Mouse (Mus musculus): ENCODE measurements around the gene Usp30. TPM values are rescaled to one million over a fixed set of nuclear protein-coding genes. Genes with fewer than 3 reads are reported as not detected.
A peak's percentile ranks its signal among the peaks of the same experiment; 100 is the strongest.

The Usp30 gene
- polyA plus RNA-seq, 1 experiment: 3.6 TPM

GRCm38 (mm10) chr5:114132841-114133240 lies 67.6 kb downstream of the Usp30 start:
- Histone ChIP-seq H3K27ac (ENCODE audit: control insufficient read depth, insufficient read depth, low read depth, low read length, poor library complexity) (no peak overlapping the region), H3K4me1 (ENCODE audit: control insufficient read depth, insufficient read depth, low read length) (no peaks in the 10 kb centered on the region), H3K4me3 (replicated peaks; ENCODE audit: control insufficient read depth, low read depth, low read length) (no peak overlapping the region)
- TF ChIP-seq POLR2A (IDR thresholded peaks at IDR 0.05; ENCODE audit: borderline replicate concordance, control insufficient read depth, low read depth, low read length) (no peak), CTCF (IDR thresholded peaks at IDR 0.05; ENCODE audit: control insufficient read depth, insufficient read depth, low read length) (no peak)
- 90% methylated on average over 6 of the region's 6 CpGs for WGBS

- WGBS: 37% methylated on average over 6 of the region's 6 CpGs
- TF ChIP-seq POLR2A (IDR thresholded peaks at IDR 0.05; ENCODE audit: borderline replicate concordance, control insufficient read depth, low read depth, low read length) (no peak), CTCF (IDR thresholded peaks at IDR 0.05; ENCODE audit: control insufficient read depth, insufficient read depth, low read length) (0 out of 2 replicates have a peak, but pooled peaks have one; percentile 6)
- H3K4me3 ChIP-seq (replicated peaks; ENCODE audit: control insufficient read depth, low read depth, low read length): no peak overlapping the region
- H3K4me1 ChIP-seq (ENCODE audit: control insufficient read depth, insufficient read depth, low read length): no peaks in the 10 kb centered on the region; the same call in 1 of the 2 replicates
- no peak overlapping the region for H3K27ac ChIP-seq (ENCODE audit: control insufficient read depth, insufficient read depth, low read depth, low read length, poor library complexity)
Observed at GRCm38 (mm10) chr5:114134091-114134534, 68.9 kb downstream of the Usp30 start.

- H3K27ac ChIP-seq (ENCODE audit: control insufficient read depth, insufficient read depth, low read depth, low read length, poor library complexity): no peak overlapping the region
- no peak for TF ChIP-seq CTCF (IDR thresholded peaks at IDR 0.05; ENCODE audit: control insufficient read depth, insufficient read depth, low read length)
- no peak for TF ChIP-seq POLR2A (IDR thresholded peaks at IDR 0.05; ENCODE audit: borderline replicate concordance, control insufficient read depth, low read depth, low read length)
- WGBS: 80% methylated on average over 10 of the region's 10 CpGs
- H3K4me3 ChIP-seq (replicated peaks; ENCODE audit: control insufficient read depth, low read depth, low read length): no peak overlapping the region
- no peaks in the 10 kb centered on the region; the same call in 1 of the 2 replicates for H3K4me1 ChIP-seq (ENCODE audit: control insufficient read depth, insufficient read depth, low read length)
Observed at GRCm38 (mm10) chr5:114135516-114135915, 70.3 kb downstream of the Usp30 start.

- TF ChIP-seq CTCF (IDR thresholded peaks at IDR 0.05; ENCODE audit: control insufficient read depth, insufficient read depth, low read length): no peak
- no peak for TF ChIP-seq POLR2A (IDR thresholded peaks at IDR 0.05; ENCODE audit: borderline replicate concordance, control insufficient read depth, low read depth, low read length)
- H3K4me1 ChIP-seq (ENCODE audit: control insufficient read depth, insufficient read depth, low read length): no peaks in the 10 kb centered on the region; the same call in 1 of the 2 replicates
- WGBS: 82% methylated on average over 15 of the region's 15 CpGs
Observed at GRCm38 (mm10) chr5:114137481-114138276, 72.4 kb downstream of the Usp30 start.

GRCm38 (mm10) chr5:114138277-114139164 lies 73.3 kb downstream of the Usp30 start:
- no peak for TF ChIP-seq CTCF (IDR thresholded peaks at IDR 0.05; ENCODE audit: control insufficient read depth, insufficient read depth, low read length)
- no peak for TF ChIP-seq POLR2A (IDR thresholded peaks at IDR 0.05; ENCODE audit: borderline replicate concordance, control insufficient read depth, low read depth, low read length)
- WGBS: 79% methylated on average over 21 of the region's 21 CpGs
- no peaks in the 10 kb centered on the region; the same call in 1 of the 2 replicates for H3K4me1 ChIP-seq (ENCODE audit: control insufficient read depth, insufficient read depth, low read length)
- no peak overlapping the region for H3K4me3 ChIP-seq (replicated peaks; ENCODE audit: control insufficient read depth, low read depth, low read length)
- no peak overlapping the region for H3K27ac ChIP-seq (ENCODE audit: control insufficient read depth, insufficient read depth, low read depth, low read length, poor library complexity)

More at GRCm38 (mm10) chr5:114137481-114138276, 72.4 kb downstream of the Usp30 start:
- Histone ChIP-seq H3K27ac (ENCODE audit: control insufficient read depth, insufficient read depth, low read depth, low read length, poor library complexity) (no peak overlapping the region), H3K4me3 (replicated peaks; ENCODE audit: control insufficient read depth, low read depth, low read length) (no peak overlapping the region)

- WGBS: 48% methylated on average over 9 of the region's 9 CpGs
- Histone ChIP-seq H3K4me1 (ENCODE audit: control insufficient read depth, insufficient read depth, low read length) (no peaks in the 10 kb centered on the region; the same call in 1 of the 2 replicates), H3K4me3 (replicated peaks; ENCODE audit: control insufficient read depth, low read depth, low read length) (no peak overlapping the region), H3K27ac (ENCODE audit: control insufficient read depth, insufficient read depth, low read depth, low read length, poor library complexity) (no peak overlapping the region)
- TF ChIP-seq POLR2A (IDR thresholded peaks at IDR 0.05; ENCODE audit: borderline replicate concordance, control insufficient read depth, low read depth, low read length): no peak
- TF ChIP-seq CTCF (IDR thresholded peaks at IDR 0.05; ENCODE audit: control insufficient read depth, insufficient read depth, low read length): no peak
Observed at GRCm38 (mm10) chr5:114139175-114139574, 73.9 kb downstream of the Usp30 start.

- Histone ChIP-seq H3K4me3 (replicated peaks; ENCODE audit: control insufficient read depth, low read depth, low read length) (no peak within 1 kb of the TSS), H3K27ac (ENCODE audit: control insufficient read depth, insufficient read depth, low read depth, low read length, poor library complexity) (no peak within 1 kb of the TSS), H3K4me1 (ENCODE audit: control insufficient read depth, insufficient read depth, low read length) (no peaks in the 10 kb centered on the region; the same call in 1 of the 2 replicates)
- TF ChIP-seq CTCF (IDR thresholded peaks at IDR 0.05; ENCODE audit: control insufficient read depth, insufficient read depth, low read length) (no peak), POLR2A (IDR thresholded peaks at IDR 0.05; ENCODE audit: borderline replicate concordance, control insufficient read depth, low read depth, low read length) (no peak)
- 54% methylated on average over 19 of the region's 19 CpGs for WGBS
Observed at GRCm38 (mm10) chr5:114146028-114146888, 81.0 kb downstream of the Usp30 start, which contains the start of gene Acacb. Acacb (plus strand) TSS chr5:114146535.
